8 mouse cellular contexts compared by ENCODE assay signal in the genomic region with DNA sequence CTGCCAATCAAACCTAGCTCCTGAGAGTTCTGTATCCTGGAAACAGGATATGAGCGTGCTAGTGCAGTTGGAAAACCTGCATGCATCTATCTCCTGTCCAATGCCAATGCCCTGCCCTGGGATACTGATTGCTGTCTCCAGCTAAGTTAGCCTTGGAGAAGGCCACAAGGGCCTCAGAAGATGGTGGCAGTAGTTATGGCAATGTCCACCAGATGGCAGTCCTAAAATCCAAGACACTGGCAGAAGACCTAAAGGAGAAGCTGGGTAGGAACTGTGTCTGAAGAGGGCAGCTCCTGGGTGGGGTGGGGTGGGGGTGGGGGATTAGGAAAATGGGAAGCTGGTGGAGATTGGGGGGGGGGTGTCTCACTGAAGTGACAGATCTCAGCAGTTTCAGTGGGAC. TPM values are rescaled to one million over a fixed set of nuclear protein-coding genes. Genes with fewer than 3 reads are reported as not detected.
DNase-seq lines count a peak whose midpoint lies in the region; ATAC-seq lines count a peak whose summit lies in the region.

No protein-coding gene starts in this region.

- WGBS in limb, embryonic 11.5 days, result 58% methylated on average over 1 of the region's 1 CpGs
- 74% methylated on average over 1 of the region's 1 CpGs for whole genome bisulfite sequencing in limb, embryonic 10.5 days

- H3K4me3 ChIP-seq in limb, embryonic 11.5 days (ENCODE audit: low read depth, low read length), result no peak overlapping the region
- no peak overlapping the region for H3K4me3 ChIP-seq in limb, embryonic 10.5 days

- peaks cover 12% of the 10 kb centered on the region for H3K4me1 ChIP-seq in limb, embryonic 11.5 days (ENCODE audit: control insufficient read depth, insufficient read depth, low read length)
- peaks cover 37% of the 10 kb centered on the region for H3K4me1 ChIP-seq in limb, embryonic 10.5 days

- no peaks in the 10 kb centered on the region for H3K27me3 ChIP-seq in limb, embryonic 11.5 days (ENCODE audit: control insufficient read depth, insufficient read depth, low read length)
- peaks cover 62% of the 10 kb centered on the region for H3K27me3 ChIP-seq in limb, embryonic 10.5 days (ENCODE audit: low read depth, poor library complexity, severe bottlenecking)

- no peak overlapping the region for H3K27ac ChIP-seq in limb, embryonic 11.5 days (replicated peaks; ENCODE audit: low read depth, low read length)
- no peak overlapping the region for H3K27ac ChIP-seq in limb, embryonic 10.5 days

- H3K36me3 ChIP-seq in limb, embryonic 11.5 days (ENCODE audit: control insufficient read depth, insufficient read depth, low read length), result no peaks in the 10 kb centered on the region
- no peaks in the 10 kb centered on the region for H3K36me3 ChIP-seq in limb, embryonic 10.5 days

- H3K9ac ChIP-seq in limb, embryonic 11.5 days (ENCODE audit: low read length), result no peak overlapping the region

- H3K9me3 ChIP-seq in limb, embryonic 11.5 days (ENCODE audit: control insufficient read depth, low read length), result no peaks in the 10 kb centered on the region
- no peaks in the 10 kb centered on the region for H3K9me3 ChIP-seq in limb, embryonic 10.5 days (replicated peaks)

- peak; percentile 45 for DNase-seq in CD4-positive, CD25-positive, alpha-beta regulatory T cell, adult 2 months (ENCODE audit: low read depth, low spot score)
- DNase-seq in limb, embryonic 11.5 days (ENCODE audit: low spot score), result peak; percentile 52
- no peak for DNase-seq in limb, embryonic 10.5 days (ENCODE audit: low spot score)
- DNase-seq in NIH3T3 (ENCODE audit: low read depth), result peak; percentile 75
- peak; percentile 76 for DNase-seq in embryo, embryonic 10 days (ENCODE audit: low spot score)
- DNase-seq in kidney, postnatal 25 days, result peak; percentile 51 to 70
- DNase-seq in retina, adult 2 months (ENCODE audit: low read depth, low spot score), result peak; percentile 8

- ATAC-seq in CD4-positive, CD25-positive, alpha-beta regulatory T cell, adult 4 months, result no peak
- ATAC-seq in limb, embryonic 11.5 days (ENCODE audit: insufficient number of reproducible peaks, low FRiP score, low TSS enrichment, low read depth), result no peak

- H3K4me2 ChIP-seq in limb, embryonic 11.5 days (ENCODE audit: low read depth, severe bottlenecking), result no peak overlapping the region

RNA-seq across cellular contexts. Expression of gene Tlx1, which starts 33.7 kb away (rescaled TPM):
- polyA plus RNA-seq in CD4-positive, CD25-positive, alpha-beta regulatory T cell, adult 4 months (2017; shearing (Covaris generic)), result not detected
- polyA plus RNA-seq in limb, embryonic 11.5 days (2014; fragmentation: Nextera tagmentation; extraction: Ambion mirVana), result 0.13 and 0.17 TPM in 2 replicates
- polyA plus RNA-seq in limb, embryonic 10.5 days (2016; fragmentation: Nextera tagmentation; extraction: Ambion mirVana), result 0.15 and 0.36 TPM in 2 replicates

RNA-seq across cellular contexts. Expression of gene Kazald1, which starts 41.8 kb away (rescaled TPM):
- polyA plus RNA-seq in CD4-positive, CD25-positive, alpha-beta regulatory T cell, adult 4 months (2017; shearing (Covaris generic)), result 1 to 10 TPM in 1 of 2 experiments, under 1 TPM in 1; 0.76 to 1.2 TPM
- polyA plus RNA-seq in limb, embryonic 11.5 days (2014; fragmentation: Nextera tagmentation; extraction: Ambion mirVana), result 1.4 and 2.2 TPM in 2 replicates
- 1.0 and 1.5 TPM in 2 replicates for polyA plus RNA-seq in limb, embryonic 10.5 days (2016; fragmentation: Nextera tagmentation; extraction: Ambion mirVana)
